Mouse (Mus musculus) forebrain, embryonic 13.5 days (tissue): ENCODE data around the gene Tox2. TPM values are rescaled to one million over a fixed set of nuclear protein-coding genes. Genes with fewer than 3 reads are reported as not detected.

Experiments
- ATAC-seq: fragments of 200-750 bp; cut with Nextera tagmentation; 2 replicates; pipeline ENCODE4 v1.8.0; 2017
- H3K27ac ChIP-seq: fragments of 300-500 bp; sonication (generic); 2 replicates; pipeline ENCODE4 v1.5.1; 2015; ENCODE audit warnings: inconsistent platforms, mild to moderate bottlenecking, moderate library complexity
- H3K27me3 ChIP-seq: fragments of 300-500 bp; sonication (generic); 2 replicates; pipeline ENCODE4 v1.6.1; 2015; ENCODE audit warnings: mild to moderate bottlenecking, inconsistent platforms
- H3K36me3 ChIP-seq: fragments of 300-500 bp; sonication (generic); 2 replicates; pipeline ENCODE4 v1.6.1; 2015; ENCODE audit warnings: mild to moderate bottlenecking, inconsistent platforms; ENCODE audit not compliant: poor library complexity, severe bottlenecking
- H3K4me1 ChIP-seq: fragments of 300-500 bp; sonication (generic); 2 replicates; pipeline ENCODE4 v1.6.1; 2015; ENCODE audit warnings: inconsistent platforms
- H3K4me2 ChIP-seq: fragments of 300-500 bp; sonication (generic); 2 replicates; pipeline ENCODE4 v1.6.1; 2015; ENCODE audit warnings: inconsistent platforms, mild to moderate bottlenecking, moderate library complexity
- H3K4me3 ChIP-seq: fragments of 300-500 bp; sonication (generic); 2 replicates; pipeline ENCODE4 v1.5.1; 2015; ENCODE audit warnings: mild to moderate bottlenecking, inconsistent platforms
- H3K9ac ChIP-seq: fragments of 300-500 bp; sonication (generic); 2 replicates; pipeline ENCODE4 v1.6.1; 2015; ENCODE audit warnings: mild to moderate bottlenecking, inconsistent platforms
- H3K9me3 ChIP-seq: fragments of 300-500 bp; sonication (generic); replicated peaks from 2 replicates; pipeline ENCODE4 v1.6.1; 2016; ENCODE audit warnings: inconsistent platforms
- WGBS: fragments of 180-500 bp; shearing (Covaris S2); methylation state at CpG from one replicate; pipeline ENCODE4 v1.1.7; 2015; 5-methylcytosine and 5-hydroxymethylcytosine counted together
- polyA plus RNA-seq: library from polyadenylated mRNA; unstranded; fragments of >200 nt; fragmentation: Nextera tagmentation; extraction: Ambion mirVana; gene quantifications from 2 replicates; pipeline ENCODE4 v1.2.1, GENCODE M21; 2015

Tox2 gene
- polyA plus RNA-seq, 1 experiment from 2014 or later, result 17.9 TPM

- peak; percentile 77 for ATAC-seq
- no peak overlapping the region for H3K4me3 ChIP-seq
- peak overlapping the region; percentile 31 for H3K27ac ChIP-seq
- no peak overlapping the region for H3K9ac ChIP-seq
- peaks cover 11% of the 10 kb centered on the region; the same call in 1 of the 2 replicates for H3K27me3 ChIP-seq
- H3K9me3 ChIP-seq, result no peaks in the 10 kb centered on the region
- 12% methylated on average over 11 of the region's 11 CpGs for WGBS
- H3K4me2 ChIP-seq, result peak overlapping the region; percentile 45
- no peaks in the 10 kb centered on the region for H3K36me3 ChIP-seq
- H3K4me1 ChIP-seq, result peaks cover 68% of the 10 kb centered on the region
Measured at GRCm38 (mm10) chr2:163296999-163297630, 94.2 kb downstream of the Tox2 start.

- Histone ChIP-seq H3K4me2 (0 out of 2 replicates have a peak overlapping the region, but pooled peaks have one; percentile 7), H3K4me1 (peaks cover 81% of the 10 kb centered on the region), H3K9me3 (no peaks in the 10 kb centered on the region), H3K27ac (peak overlapping the region; percentile 6), H3K36me3 (no peaks in the 10 kb centered on the region), H3K9ac (no peak overlapping the region), H3K4me3 (no peak overlapping the region), H3K27me3 (peaks cover 11% of the 10 kb centered on the region; the same call in 1 of the 2 replicates)
- WGBS, result 27% methylated on average over 14 of the region's 14 CpGs
- ATAC-seq, result peak; percentile 43
Measured at GRCm38 (mm10) chr2:163300069-163301060, 97.4 kb downstream of the Tox2 start.

- Histone ChIP-seq H3K9ac (no peak overlapping the region), H3K4me2 (no peak overlapping the region), H3K4me1 (peaks cover 68% of the 10 kb centered on the region), H3K4me3 (no peak overlapping the region), H3K27me3 (0 out of 2 replicates have a peak, but pooled peaks cover 8% of the 10 kb centered on the region), H3K9me3 (no peaks in the 10 kb centered on the region), H3K36me3 (no peaks in the 10 kb centered on the region), H3K27ac (no peak overlapping the region)
- 71% methylated on average over 5 of the region's 5 CpGs for WGBS
- no peak for ATAC-seq
Measured at GRCm38 (mm10) chr2:163301641-163302040, 98.7 kb downstream of the Tox2 start.

- no peaks in the 10 kb centered on the region for H3K9me3 ChIP-seq
- peaks cover 54% of the 10 kb centered on the region for H3K4me1 ChIP-seq
- H3K27ac ChIP-seq, result no peak overlapping the region
- no peak overlapping the region for H3K9ac ChIP-seq
- no peaks in the 10 kb centered on the region for H3K36me3 ChIP-seq
- ATAC-seq, result peak; percentile 54
- 37% methylated on average over 9 of the region's 9 CpGs for WGBS
- H3K4me3 ChIP-seq, result no peak overlapping the region
- 0 out of 2 replicates have a peak, but pooled peaks cover 8% of the 10 kb centered on the region for H3K27me3 ChIP-seq
- H3K4me2 ChIP-seq, result no peak overlapping the region
Measured at GRCm38 (mm10) chr2:163303037-163303436, 100.1 kb downstream of the Tox2 start.

GRCm38 (mm10) chr2:163309376-163309775 lies 106.5 kb downstream of the Tox2 start:
- Histone ChIP-seq H3K27me3 (no peaks in the 10 kb centered on the region), H3K9ac (no peak overlapping the region), H3K9me3 (no peaks in the 10 kb centered on the region), H3K27ac (no peak overlapping the region), H3K4me3 (no peak overlapping the region), H3K4me2 (no peak overlapping the region), H3K4me1 (0 out of 2 replicates have a peak, but pooled peaks cover 5% of the 10 kb centered on the region), H3K36me3 (no peaks in the 10 kb centered on the region)
- ATAC-seq, result 0 out of 2 replicates have a peak, but pooled peaks have one; percentile 10
- WGBS, result 80% methylated on average over 17 of the region's 17 CpGs

- H3K27ac ChIP-seq, result no peak overlapping the region
- H3K36me3 ChIP-seq, result no peaks in the 10 kb centered on the region
- 0 out of 2 replicates have a peak, but pooled peaks cover 5% of the 10 kb centered on the region for H3K4me1 ChIP-seq
- no peak for ATAC-seq
- WGBS, result 83% methylated on average over 11 of the region's 11 CpGs
- no peaks in the 10 kb centered on the region for H3K27me3 ChIP-seq
- no peak overlapping the region for H3K4me2 ChIP-seq
- H3K4me3 ChIP-seq, result no peak overlapping the region
- no peak overlapping the region for H3K9ac ChIP-seq
- no peaks in the 10 kb centered on the region for H3K9me3 ChIP-seq
Measured at GRCm38 (mm10) chr2:163310163-163310688, 107.3 kb downstream of the Tox2 start.

- Histone ChIP-seq H3K27ac (no peak overlapping the region), H3K9me3 (no peaks in the 10 kb centered on the region), H3K4me3 (no peak overlapping the region), H3K4me1 (no peaks in the 10 kb centered on the region), H3K36me3 (peaks cover 19% of the 10 kb centered on the region), H3K4me2 (no peak overlapping the region), H3K9ac (no peak overlapping the region), H3K27me3 (no peaks in the 10 kb centered on the region)
- ATAC-seq, result no peak
- 82% methylated on average over 4 of the region's 4 CpGs for WGBS
Measured at GRCm38 (mm10) chr2:163317281-163317680, 114.4 kb downstream of the Tox2 start.

- Histone ChIP-seq H3K27me3 (no peaks in the 10 kb centered on the region), H3K4me3 (no peak overlapping the region), H3K9ac (no peak overlapping the region), H3K9me3 (no peaks in the 10 kb centered on the region), H3K36me3 (peaks cover 22% of the 10 kb centered on the region), H3K4me1 (no peaks in the 10 kb centered on the region), H3K27ac (no peak overlapping the region), H3K4me2 (no peak overlapping the region)
- WGBS, result 87% methylated on average over 3 of the region's 3 CpGs
- no peak for ATAC-seq
Measured at GRCm38 (mm10) chr2:163318777-163319176, 115.9 kb downstream of the Tox2 start.

GRCm38 (mm10) chr2:163323163-163323562 lies 120.2 kb downstream of the Tox2 start:
- H3K27me3 ChIP-seq, result no peaks in the 10 kb centered on the region
- H3K4me2 ChIP-seq, result no peak overlapping the region
- no peak overlapping the region for H3K4me3 ChIP-seq
- no peak for ATAC-seq
- no peak overlapping the region for H3K27ac ChIP-seq
- H3K9me3 ChIP-seq, result no peaks in the 10 kb centered on the region
- peaks cover 22% of the 10 kb centered on the region for H3K36me3 ChIP-seq
- H3K9ac ChIP-seq, result no peak overlapping the region
- 51% methylated on average over 1 of the region's 1 CpGs for WGBS
- no peaks in the 10 kb centered on the region for H3K4me1 ChIP-seq

GRCm38 (mm10) chr2:163330742-163331141 lies 127.8 kb downstream of the Tox2 start:
- no peak overlapping the region for H3K4me3 ChIP-seq
- no peak overlapping the region for H3K27ac ChIP-seq
- no peak overlapping the region for H3K4me2 ChIP-seq
- no peaks in the 10 kb centered on the region for H3K4me1 ChIP-seq
- ATAC-seq, result no peak
- WGBS, result 25% methylated on average over 7 of the region's 7 CpGs
- peaks cover 6% of the 10 kb centered on the region; the same call in 1 of the 2 replicates for H3K27me3 ChIP-seq
- H3K36me3 ChIP-seq, result no peaks in the 10 kb centered on the region
- no peak overlapping the region for H3K9ac ChIP-seq
- H3K9me3 ChIP-seq, result no peaks in the 10 kb centered on the region

GRCm38 (mm10) chr2:163331423-163331822 lies 128.5 kb downstream of the Tox2 start:
- Histone ChIP-seq H3K27me3 (peaks cover 12% of the 10 kb centered on the region), H3K9me3 (no peaks in the 10 kb centered on the region), H3K4me2 (no peak overlapping the region), H3K36me3 (no peaks in the 10 kb centered on the region), H3K4me1 (no peaks in the 10 kb centered on the region), H3K9ac (no peak overlapping the region), H3K4me3 (no peak overlapping the region), H3K27ac (no peak overlapping the region)
- WGBS, result 82% methylated on average over 6 of the region's 6 CpGs
- no peak for ATAC-seq
